Mouse (Mus musculus): ENCODE results near the gene Jaml.

- TF ChIP-seq POLR2A (IDR thresholded peaks at IDR 0.05; ENCODE audit: control insufficient read depth in 1 of 2, insufficient read depth in 1 of 2, low read depth in 1 of 2, low read length in 2 of 2, poor library complexity in 1 of 2) (no peak), MXI1 (IDR thresholded peaks at IDR 0.05; ENCODE audit: low read depth, low read length) (no peak), CTCF (IDR thresholded peaks at IDR 0.05 in 2 of 3, conservative IDR thresholded peaks at IDR 0.05 in 1 of 3; ENCODE audit: control insufficient read depth in 1 of 3, insufficient read depth in 1 of 3, low read depth in 2 of 3, low read length in 3 of 3, poor library complexity in 1 of 3, severe bottlenecking in 1 of 3) (peak; percentile 39 to 90 (median 82)), GATA1 (IDR thresholded peaks at IDR 0.05; ENCODE audit: low read depth, low read length) (no peak), ELF1 (IDR thresholded peaks at IDR 0.05; ENCODE audit: low read depth, low read length) (no peak), ZNF384 (IDR thresholded peaks at IDR 0.05; ENCODE audit: low read depth, low read length) (no peak), EP300 (IDR thresholded peaks at IDR 0.05; ENCODE audit: low read depth in 1 of 2, low read length in 2 of 2) (no peak), MAFK (IDR thresholded peaks at IDR 0.05; ENCODE audit: borderline replicate concordance, low read depth, low read length) (0 out of 2 replicates have a peak, but pooled peaks have one; percentile 18), TAL1 (IDR thresholded peaks at IDR 0.05; ENCODE audit: low read length) (no peak), ZKSCAN1 (IDR thresholded peaks at IDR 0.05; ENCODE audit: low read depth, low read length) (no peak), MAX (IDR thresholded peaks at IDR 0.05; ENCODE audit: low read length) (no peak), HCFC1 (IDR thresholded peaks at IDR 0.05; ENCODE audit: low read depth, low read length) (no peak)
These were observed 54.7 kb downstream of the Jaml start for GRCm38 (mm10) chr9:45133484-45134310.
